Mouse (Mus musculus): ENCODE data around the gene Gm29423. TPM values are rescaled to one million over a fixed set of nuclear protein-coding genes. Genes with fewer than 3 reads are reported as not detected.

The Gm29423 gene
- not detected for total RNA-seq (2023)

GRCm38 (mm10) chrY:70303187-70303586 lies at the start of gene Gm29423, which contains the start of gene Gm29644:
Gm29423 (minus strand) TSS chrY:70303287.
Gm29644 (minus strand) TSS chrY:70303343.

DNA sequence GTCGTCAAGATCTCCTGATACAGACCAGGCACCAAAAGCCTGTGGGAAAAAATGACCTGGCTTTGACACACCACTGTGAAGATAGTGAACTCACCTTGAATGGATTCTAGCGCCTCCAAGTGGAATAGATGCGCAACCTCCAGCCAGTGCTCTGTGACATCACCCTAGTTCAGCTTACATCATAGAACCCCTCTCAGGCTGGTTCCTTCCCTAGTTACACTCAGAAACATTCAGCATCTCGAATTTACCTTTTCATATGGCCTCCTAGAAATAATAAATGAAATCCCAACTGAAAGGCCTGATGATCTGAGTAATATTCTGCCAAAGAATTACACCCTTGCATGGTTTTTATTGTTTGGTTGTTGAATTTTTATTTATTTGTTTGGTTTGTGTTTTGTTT lies 29.5 kb downstream of the Gm29423 start, which contains the start of gene Gm21118:
Gene Gm21118 (minus strand): TSS at position 101 of the 400 bp plus-strand sequence.

Other genes starting within 250 kb of the Gm29423 start
- gene Gm21118, start 29.6 kb downstream of the Gm29423 start, total RNA-seq (2023): not detected
- gene Gm29644, start 56 bp upstream of the Gm29423 start, total RNA-seq (2023): not detected
- not detected for gene Gm20888, start 138.6 kb upstream of the Gm29423 start, total RNA-seq (2023)

Measured in monocyte, adult 59 days (primary cell).